Mouse (Mus musculus): Measurements from ENCODE around the gene Hmgcs2. TPM values are rescaled to one million over a fixed set of nuclear protein-coding genes. Genes with fewer than 3 reads are reported as not detected.

The Hmgcs2 gene
- total and polyA plus RNA-seq, 3 experiments, result not detected

DNA sequence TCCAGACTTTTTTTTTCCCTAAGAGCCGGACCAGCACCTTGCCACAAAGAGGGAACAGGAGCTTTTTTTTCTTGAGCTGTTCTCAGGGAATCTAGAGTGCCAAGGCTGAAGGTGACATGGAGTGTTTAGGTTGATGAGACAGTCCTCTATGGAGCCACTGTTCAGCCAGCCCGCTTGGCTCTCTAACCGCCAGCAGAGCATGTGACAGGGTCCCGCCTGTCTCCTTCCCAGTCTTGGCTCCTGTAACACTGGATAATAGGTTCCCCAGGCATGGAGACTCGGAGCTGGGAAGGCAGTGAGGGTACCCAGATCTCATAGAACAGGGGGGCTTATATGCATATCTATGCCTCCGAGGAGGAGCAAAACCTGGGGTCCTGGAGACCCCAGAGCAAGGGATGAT is 28.4 kb downstream of the Hmgcs2 start:
- Histone ChIP-seq H3K4me3 (replicated peaks in 1 of 3; ENCODE audit: low read depth in 2 of 3, low read length in 2 of 3, poor library complexity in 1 of 3) (no peak overlapping the region), H3K79me2 (replicated peaks; ENCODE audit: control insufficient read depth, extremely low read depth, insufficient read depth, poor library complexity, severe bottlenecking) (no peaks in the 10 kb centered on the region), H3K9me3 (replicated peaks; ENCODE audit: low read length) (peaks cover 3% of the 10 kb centered on the region), H3K27me3 (replicated peaks) (no peaks in the 10 kb centered on the region), H3K4me1 (ENCODE audit: control insufficient read depth in 1 of 2, insufficient read depth in 2 of 2) (no peaks in the 10 kb centered on the region), H3K27ac (ENCODE audit: insufficient read depth, low read depth) (no peak overlapping the region), H3K4me2 (ENCODE audit: insufficient read depth, low read depth, poor library complexity, severe bottlenecking) (no peak overlapping the region), H3K36me3 (replicated peaks in 1 of 2; ENCODE audit: control insufficient read depth in 1 of 2, insufficient read depth in 1 of 2, low read length in 1 of 2) (peaks cover 9 to 13% of the 10 kb centered on the region in 2 experiments), H3K9ac (ENCODE audit: insufficient read depth, low read depth) (no peak overlapping the region)
- dilution Hi-C loops (cut with MboI; ENCODE audit: extremely low pct_ligation_motif_present, extremely low pct_unique_long_range_greater_than_20kb, low sequenced_read_pairs), result no loop called here
- no peak for DNase-seq (ENCODE audit: extremely low read depth)
- no peak for TF ChIP-seq BHLHE40 (IDR thresholded peaks at IDR 0.05; ENCODE audit: low read depth, low read length)
- TF ChIP-seq USF1 (IDR thresholded peaks at IDR 0.05; ENCODE audit: low read depth, low read length), result no peak
- no peak for TF ChIP-seq TCF12 (IDR thresholded peaks at IDR 0.05; ENCODE audit: low read depth, low read length)
- no peak for TF ChIP-seq MAFK (IDR thresholded peaks at IDR 0.05; ENCODE audit: insufficient replicate concordance, low read length)
- no peak for TF ChIP-seq ETS1 (conservative IDR thresholded peaks at IDR 0.05; ENCODE audit: low read depth, low read length)
- no peak for TF ChIP-seq MYC (IDR thresholded peaks at IDR 0.05; ENCODE audit: low read depth, low read length)
- no peak for TF ChIP-seq NRF1 (IDR thresholded peaks at IDR 0.05; ENCODE audit: low read depth, low read length)
- no peak for TF ChIP-seq NELFE (IDR thresholded peaks at IDR 0.05; ENCODE audit: low read depth, low read length)
- TF ChIP-seq USF2 (conservative IDR thresholded peaks at IDR 0.05; ENCODE audit: low read depth, low read length), result no peak
- TF ChIP-seq MAZ (IDR thresholded peaks at IDR 0.05; ENCODE audit: low read depth, low read length), result no peak
- no peak for TF ChIP-seq RAD21 (IDR thresholded peaks at IDR 0.05; ENCODE audit: low read depth, low read length)
- in situ Hi-C loops (cut with MboI; ENCODE audit: low pct_ligation_motif_present, low pct_unique_long_range_greater_than_20kb, low sequenced_read_pairs), result no loop called here

DNA sequence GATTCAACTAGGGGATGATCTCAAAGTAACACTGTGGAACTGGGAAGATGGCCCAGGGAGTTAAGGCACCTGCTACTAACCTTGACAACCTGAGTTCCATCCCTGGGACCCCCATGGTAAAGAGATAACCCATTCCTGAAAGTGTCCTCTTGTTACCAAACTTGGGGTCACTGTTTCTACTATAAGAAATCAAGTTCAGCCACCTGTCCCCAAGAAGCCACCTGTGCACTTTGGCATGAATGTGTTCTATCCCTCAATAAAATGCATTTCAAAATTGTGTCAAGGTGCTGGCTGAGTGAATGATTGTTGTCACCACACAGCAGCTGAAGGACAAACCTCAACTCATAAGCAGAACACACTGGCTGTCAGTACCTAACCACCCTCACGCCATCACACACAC is 30.2 kb downstream of the Hmgcs2 start:
- no peak overlapping the region for H3K27ac ChIP-seq (ENCODE audit: insufficient read depth, low read depth)
- no peaks in the 10 kb centered on the region for H3K4me1 ChIP-seq (ENCODE audit: control insufficient read depth in 1 of 2, insufficient read depth in 2 of 2)
- H3K4me3 ChIP-seq (replicated peaks in 1 of 3; ENCODE audit: low read depth in 2 of 3, low read length in 2 of 3, poor library complexity in 1 of 3), result no peak overlapping the region
- no peak overlapping the region for H3K9ac ChIP-seq (ENCODE audit: insufficient read depth, low read depth)
- H3K36me3 ChIP-seq (replicated peaks in 1 of 2; ENCODE audit: control insufficient read depth in 1 of 2, insufficient read depth in 1 of 2, low read length in 1 of 2), result peaks cover 26 to 31% of the 10 kb centered on the region in 2 experiments
- H3K27me3 ChIP-seq (replicated peaks), result no peaks in the 10 kb centered on the region
- H3K79me2 ChIP-seq (replicated peaks; ENCODE audit: control insufficient read depth, extremely low read depth, insufficient read depth, poor library complexity, severe bottlenecking), result no peaks in the 10 kb centered on the region
- H3K4me2 ChIP-seq (ENCODE audit: insufficient read depth, low read depth, poor library complexity, severe bottlenecking), result no peak overlapping the region
- H3K9me3 ChIP-seq (replicated peaks; ENCODE audit: low read length), result peaks cover 3% of the 10 kb centered on the region
- no peak for TF ChIP-seq NRF1 (IDR thresholded peaks at IDR 0.05; ENCODE audit: low read depth, low read length)
- no peak for TF ChIP-seq TBP (conservative IDR thresholded peaks at IDR 0.05; ENCODE audit: low read depth, low read length)
- no peak for TF ChIP-seq HCFC1 (IDR thresholded peaks at IDR 0.05; ENCODE audit: low read depth, low read length)
- TF ChIP-seq TCF12 (IDR thresholded peaks at IDR 0.05; ENCODE audit: low read depth, low read length), result no peak
- TF ChIP-seq ZKSCAN1 (IDR thresholded peaks at IDR 0.05; ENCODE audit: borderline replicate concordance, low read depth, low read length), result no peak
- no peak for TF ChIP-seq CTCF (conservative IDR thresholded peaks at IDR 0.05 in 1 of 2, IDR thresholded peaks at IDR 0.05 in 1 of 2; ENCODE audit: low read depth in 2 of 2, low read length in 2 of 2)
- no peak for TF ChIP-seq MXI1 (IDR thresholded peaks at IDR 0.05; ENCODE audit: low read depth, low read length)
- no peak for TF ChIP-seq MEF2A (IDR thresholded peaks at IDR 0.05; ENCODE audit: borderline replicate concordance, low read depth, low read length)
- no peak for TF ChIP-seq EP300 (IDR thresholded peaks at IDR 0.05; ENCODE audit: low read length)
- DNase-seq (ENCODE audit: extremely low read depth), result no peak
- dilution Hi-C loops (cut with MboI; ENCODE audit: extremely low pct_ligation_motif_present, extremely low pct_unique_long_range_greater_than_20kb, low sequenced_read_pairs), result no loop called here
- in situ Hi-C loops (cut with MboI; ENCODE audit: low pct_ligation_motif_present, low pct_unique_long_range_greater_than_20kb, low sequenced_read_pairs), result no loop called here

Measured in CH12.LX (cell line).